Mouse (Mus musculus) gastrocnemius, adult 18-20 months (tissue): ENCODE results near the gene Prss43. TPM values are rescaled to one million over a fixed set of nuclear protein-coding genes. Genes with fewer than 3 reads are reported as not detected.
"Not testable (repeated sequence)": the region's sequence is repeated elsewhere in the genome, so short reads cannot be mapped to it uniquely, and the experiment has no call there.

Experiments used
- DNase-seq: peaks from one replicate; pipeline ENCODE4 v3.0.0; 2021; ENCODE audit warnings: low spot score
- long read RNA-seq, 2 experiments: library from polyadenylated mRNA; stranded (forward); transcript quantifications; one replicate each; pipeline ENCODE4 v2.0.0; 2021
- total RNA-seq, 2 experiments: library from RNA; stranded (reverse); gene quantifications; 2 replicates each; pipeline ENCODE4 v1.2.3; 2021

The Prss43 gene
- total RNA-seq = not detected
- long read RNA-seq, experiment 1 = 0 reads
- long read RNA-seq, experiment 2 = 0 reads

DNA sequence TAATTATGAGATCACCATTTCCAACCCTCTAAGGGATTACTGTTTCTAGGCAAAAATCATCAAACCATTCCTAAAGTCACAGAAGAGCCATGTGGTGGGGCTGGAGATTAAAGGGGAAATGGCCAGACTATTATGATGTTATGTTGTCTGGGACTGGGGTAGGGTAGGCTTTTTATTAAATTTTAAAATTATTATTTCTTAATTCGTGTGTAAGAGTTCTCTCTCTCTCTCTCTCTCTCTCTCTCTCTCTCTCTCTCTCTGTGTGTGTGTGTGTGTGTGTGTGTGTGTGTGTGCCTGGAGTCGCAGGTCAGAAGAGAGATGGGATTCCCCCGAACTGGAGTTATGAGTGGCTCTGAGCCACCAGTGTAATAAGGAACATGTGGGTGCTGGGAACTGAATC, at the start of gene Prss43:
Gene Prss43 (plus strand): TSS at position 301 of the 400 bp plus-strand sequence.
- no peak for DNase-seq

DNA sequence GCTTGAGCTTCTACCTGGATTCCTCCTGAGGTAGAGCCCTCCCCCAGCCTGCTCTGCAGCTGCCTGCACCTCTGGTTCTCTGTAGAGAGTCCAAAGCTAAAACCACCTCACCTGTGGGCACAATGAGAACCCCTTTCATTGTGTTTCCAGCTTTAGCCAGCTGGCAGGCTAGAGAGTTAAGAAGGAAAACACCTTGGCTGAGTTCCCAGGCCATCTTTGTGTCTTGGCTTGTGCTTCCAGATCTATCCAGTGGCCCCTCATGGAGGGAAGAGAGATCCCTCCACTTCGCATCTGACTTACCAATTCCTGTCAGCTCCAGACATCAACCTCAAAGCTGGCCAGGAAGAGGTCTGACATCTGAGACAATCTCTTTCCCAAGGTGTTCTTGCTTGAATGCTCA, 48.4 kb upstream of the Prss43 start:
- no peak for DNase-seq

DNA sequence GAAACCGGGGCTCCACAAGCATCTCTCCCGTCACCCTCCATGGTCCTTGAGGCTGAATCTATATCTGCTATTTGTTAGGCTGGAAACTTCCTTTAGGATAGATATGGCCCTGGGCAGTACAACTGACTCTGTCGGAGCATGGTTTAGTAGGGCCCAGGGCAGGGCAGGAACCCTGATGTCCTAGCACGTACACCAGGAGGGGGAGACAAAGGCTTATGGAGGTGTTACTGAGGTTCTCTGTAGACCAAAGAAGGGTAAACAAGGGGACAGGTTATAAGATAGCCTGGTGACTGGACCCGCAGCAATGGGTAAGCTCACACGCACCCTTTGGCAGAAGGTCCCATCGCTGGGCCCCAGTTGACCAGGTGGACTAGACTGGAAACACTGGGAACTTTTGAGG, 47.9 kb upstream of the Prss43 start:
- DNase-seq = no peak

- DNase-seq = no peak
Measured at GRCm38 (mm10) chr9:110779242-110779913, 47.1 kb upstream of the Prss43 start.

GRCm38 (mm10) chr9:110781256-110781721, 45.2 kb upstream of the Prss43 start:
- peak; percentile 94 for DNase-seq

- peak; percentile 86 for DNase-seq
Measured at GRCm38 (mm10) chr9:110781731-110782130, 44.8 kb upstream of the Prss43 start.

DNA sequence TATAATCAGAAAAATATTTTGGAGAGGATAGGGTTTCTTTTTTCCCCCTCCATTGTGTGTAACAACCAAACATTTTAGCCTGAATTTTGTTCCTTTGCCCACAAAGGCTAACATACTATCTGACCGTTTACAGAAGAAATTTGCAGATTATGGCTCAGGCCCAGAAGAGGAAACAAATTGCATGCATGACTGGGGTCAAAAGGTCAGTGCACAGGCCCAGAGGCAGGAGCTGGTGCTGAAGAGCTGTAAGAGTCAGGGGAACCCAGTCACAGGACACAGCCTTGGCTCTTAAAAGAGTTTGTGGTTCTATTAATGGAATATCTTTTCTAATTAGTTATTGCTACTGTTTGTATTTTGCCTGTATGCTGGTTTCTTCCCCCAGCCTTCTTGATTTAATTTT, 42.9 kb upstream of the Prss43 start:
- no peak for DNase-seq

DNA sequence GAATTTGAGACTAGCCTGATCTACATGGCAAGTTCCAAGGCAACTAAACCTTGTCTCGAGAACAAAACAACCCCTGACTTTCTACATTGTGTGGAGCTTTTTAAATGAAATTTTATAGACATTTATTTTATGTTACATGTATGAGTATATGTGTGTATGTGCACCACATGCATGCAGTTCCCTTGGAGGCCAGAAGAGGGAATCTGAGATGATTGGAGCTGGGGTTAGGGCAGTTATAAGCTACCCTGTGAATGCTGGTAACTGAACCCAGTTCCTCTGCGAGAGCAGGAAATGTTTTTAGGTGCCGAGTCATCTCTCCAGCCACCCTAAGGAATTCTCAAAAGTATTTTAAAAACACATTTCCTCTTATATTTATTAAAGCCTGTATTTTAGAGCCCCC, 38.3 kb upstream of the Prss43 start:
- DNase-seq = no peak

DNA sequence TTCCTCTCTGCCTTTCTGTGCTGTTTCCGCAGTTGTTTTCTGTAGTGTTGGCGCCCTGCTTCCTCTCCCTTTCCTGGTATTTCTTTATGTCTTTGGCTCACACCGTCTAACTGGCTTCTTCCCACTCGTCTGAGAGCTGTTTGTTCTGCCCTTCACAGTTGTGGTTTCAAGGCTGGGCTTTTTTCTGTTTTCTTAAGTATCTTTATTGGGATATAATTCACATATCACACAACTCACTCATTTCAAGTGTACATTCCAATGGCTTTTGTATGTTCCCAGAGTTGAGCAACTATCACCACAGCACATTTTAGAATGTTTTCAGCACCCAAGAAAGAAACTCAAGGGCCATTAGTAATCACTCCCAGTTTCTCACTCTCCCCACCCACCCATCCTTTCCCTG, 36.0 kb upstream of the Prss43 start:
- no peak for DNase-seq

DNA sequence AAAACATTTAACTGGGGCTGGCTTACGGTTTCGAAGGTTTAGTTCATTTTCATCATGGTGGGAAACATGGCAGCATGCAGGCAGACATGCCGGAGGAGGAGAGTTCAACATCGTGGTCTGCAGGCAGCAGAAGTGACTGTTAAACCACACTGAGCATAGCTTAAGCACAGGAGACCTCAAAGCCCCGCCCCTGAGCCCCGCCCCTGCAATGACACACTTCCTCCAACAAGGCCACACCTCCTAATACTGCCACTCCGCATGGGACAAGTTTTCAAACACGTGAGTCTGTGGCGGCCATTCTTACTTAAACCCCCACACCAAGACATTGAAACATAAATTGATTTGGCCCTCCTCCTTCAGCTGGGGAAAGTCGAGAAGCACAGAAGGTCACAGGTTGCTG, 29.5 kb upstream of the Prss43 start:
- DNase-seq = no peak

DNA sequence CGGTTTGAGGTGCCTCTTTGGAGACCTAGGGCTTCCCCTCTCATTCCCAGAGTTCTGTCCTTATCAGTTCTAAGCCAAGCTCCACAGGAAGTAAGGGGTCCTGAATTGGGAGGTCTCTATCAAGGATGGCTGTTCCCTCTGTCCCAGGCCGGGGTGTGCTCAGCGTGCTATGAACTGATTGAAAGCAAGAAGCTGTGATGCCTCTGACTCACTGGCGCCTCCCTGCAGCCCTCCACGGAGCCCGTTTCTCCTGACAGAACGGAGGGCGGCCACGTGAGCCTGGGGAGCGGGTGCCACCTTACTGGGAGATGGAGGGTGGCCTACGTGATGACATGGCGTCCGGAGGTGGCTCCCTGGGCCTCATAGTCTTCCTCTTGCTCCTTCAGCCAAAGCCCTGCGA, 28.6 kb upstream of the Prss43 start, which contains the start of gene Prss42:
Gene Prss42 (plus strand): TSS at position 301 of the 400 bp plus-strand sequence.
- DNase-seq = no peak

- no peak for DNase-seq
Measured at GRCm38 (mm10) chr9:110800834-110801479, 25.5 kb upstream of the Prss43 start.

GRCm38 (mm10) chr9:110803294-110803693, 23.2 kb upstream of the Prss43 start:
- no peak for DNase-seq

DNA sequence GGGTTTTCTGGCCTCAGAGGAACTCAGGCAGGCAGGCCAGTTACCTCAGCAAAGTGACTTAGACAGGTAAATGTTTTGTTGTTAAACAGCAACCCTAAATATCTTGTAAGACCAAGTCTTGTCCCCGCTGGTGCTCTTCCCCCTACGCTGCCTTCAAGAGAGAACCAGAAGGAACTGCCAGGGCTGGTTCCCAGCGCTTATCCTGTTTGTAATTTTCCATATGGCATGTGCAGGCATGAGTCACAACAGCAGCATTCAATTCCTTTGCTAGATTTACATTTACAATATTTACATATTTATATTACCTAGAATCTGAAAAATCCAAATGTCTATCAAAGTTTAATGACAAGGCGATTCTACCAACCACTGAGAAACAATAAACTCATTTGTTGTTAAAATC, 16.4 kb upstream of the Prss43 start:
- no peak for DNase-seq

- DNase-seq = no peak
Measured at GRCm38 (mm10) chr9:110813789-110814188, 12.7 kb upstream of the Prss43 start, which contains the start of gene Prss44. Gene Prss44, plus strand, starts transcription at chr9:110813994.

- DNase-seq = not testable (repeated sequence)
Measured at GRCm38 (mm10) chr9:110820546-110820945, 5.9 kb upstream of the Prss43 start.

DNA sequence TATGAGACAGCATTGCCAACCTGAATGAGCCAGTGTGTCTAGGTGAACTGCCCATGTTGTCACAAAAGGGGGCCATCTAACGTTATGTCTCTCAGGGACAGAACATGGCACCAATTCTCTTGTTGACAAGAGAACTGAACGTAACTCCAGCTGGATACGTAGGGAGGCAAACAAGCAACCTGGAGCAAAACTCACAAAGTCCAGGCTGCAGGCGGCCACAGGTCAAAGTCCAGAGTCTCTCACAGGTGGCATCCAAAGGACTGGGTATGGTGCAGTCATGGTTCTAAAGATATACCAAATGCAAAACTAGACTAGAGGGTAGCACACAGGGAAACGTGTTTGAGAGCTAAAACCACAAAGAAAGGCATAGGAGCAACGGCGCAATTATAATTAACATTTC, 5.1 kb upstream of the Prss43 start:
- no peak for DNase-seq

- DNase-seq = no peak
Measured at GRCm38 (mm10) chr9:110825426-110825825, 1.1 kb upstream of the Prss43 start.

DNA sequence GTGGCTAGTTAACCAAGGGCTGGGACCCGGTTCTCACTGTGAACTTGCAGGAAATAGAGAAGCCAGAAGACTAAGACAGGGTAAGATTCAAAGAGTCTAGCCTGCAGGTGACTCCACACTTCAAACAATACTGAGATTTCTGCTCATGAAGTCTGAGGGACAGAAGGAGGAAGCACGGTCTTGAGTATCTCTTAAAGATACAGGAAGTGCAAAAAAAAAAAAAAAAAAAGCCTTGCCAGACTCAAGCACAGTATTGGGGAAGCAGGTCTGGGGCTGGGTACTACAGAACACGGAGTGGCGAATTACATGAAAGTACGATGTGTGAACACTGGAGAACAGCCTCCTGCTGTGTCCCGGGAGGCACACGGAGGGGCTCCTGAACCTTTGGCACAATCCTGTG, 658 bp upstream of the Prss43 start:
- DNase-seq = no peak

- DNase-seq = no peak
Measured at GRCm38 (mm10) chr9:110833021-110833420, 6.5 kb downstream of the Prss43 start.

DNA sequence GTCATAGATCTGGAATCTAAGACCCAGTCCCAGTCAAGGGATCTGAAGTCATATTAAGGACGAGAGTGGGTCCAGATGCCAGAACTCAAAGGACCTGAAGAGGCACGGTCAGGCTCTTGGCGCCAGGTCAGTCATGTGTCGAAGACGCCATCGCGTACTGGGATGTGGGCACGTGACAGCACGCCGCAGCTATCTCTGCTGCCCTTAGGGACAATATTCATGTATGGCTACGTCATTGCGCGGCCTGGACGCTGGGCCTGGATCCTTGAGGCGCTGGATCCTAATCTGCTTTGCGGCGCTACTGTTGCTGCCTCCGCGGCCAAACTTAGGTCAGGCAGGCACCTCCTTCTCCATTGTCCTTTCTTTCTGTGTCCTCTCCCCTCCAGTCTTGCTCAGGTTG, 7.9 kb downstream of the Prss43 start, which contains the start of gene Prss45:
Gene Prss45 (plus strand): TSS at position 178 of the 400 bp plus-strand sequence.
- DNase-seq = no peak

DNA sequence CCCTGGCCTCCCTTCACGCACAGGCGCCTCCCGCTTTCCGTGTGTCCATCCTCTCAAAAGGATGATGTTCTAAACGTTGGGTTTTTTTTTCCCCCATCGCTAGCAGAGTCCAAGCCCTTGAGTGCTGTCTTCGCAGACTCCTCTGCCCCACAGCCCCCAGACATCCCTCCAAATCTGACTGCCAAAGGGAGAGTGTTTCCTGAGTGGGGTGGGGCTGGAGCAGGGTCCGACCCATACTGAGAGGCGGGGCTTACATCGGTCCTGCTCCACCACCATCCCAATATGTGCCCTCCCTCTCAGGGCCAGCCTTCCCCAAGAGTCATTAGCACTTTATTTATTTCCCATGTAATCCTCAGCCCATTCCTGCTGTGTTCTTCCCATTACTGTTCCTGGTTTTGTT, 8.5 kb downstream of the Prss43 start:
- DNase-seq = no peak

DNA sequence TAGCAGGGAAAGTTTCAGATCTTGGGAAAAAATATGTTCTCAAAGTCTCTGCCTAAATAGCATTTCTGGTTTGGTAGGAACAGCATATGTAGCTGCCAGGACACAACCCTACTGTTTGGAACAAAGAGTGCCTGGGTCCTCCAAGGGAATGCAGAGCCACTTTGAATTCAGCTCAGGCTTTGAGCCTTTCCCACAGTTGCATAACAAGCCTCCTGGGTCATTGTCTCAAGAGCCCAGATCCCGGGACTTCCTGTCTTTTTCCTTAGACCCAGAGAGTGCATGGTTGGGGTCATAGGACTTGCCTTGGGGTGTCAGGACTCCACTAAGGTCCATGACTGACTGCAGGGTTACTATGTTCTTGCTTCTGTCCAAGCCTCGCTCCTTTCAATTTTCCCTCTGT, 9.6 kb downstream of the Prss43 start:
- DNase-seq = peak; percentile 24
